Mouse (Mus musculus): ENCODE data around the gene Lamc3.

Gene Lamc3

GRCm38 (mm10) chr2:31974809-31975371 lies 87.8 kb downstream of the Lamc3 start:
- no peak for DNase-seq (ENCODE audit: low spot score)

DNA sequence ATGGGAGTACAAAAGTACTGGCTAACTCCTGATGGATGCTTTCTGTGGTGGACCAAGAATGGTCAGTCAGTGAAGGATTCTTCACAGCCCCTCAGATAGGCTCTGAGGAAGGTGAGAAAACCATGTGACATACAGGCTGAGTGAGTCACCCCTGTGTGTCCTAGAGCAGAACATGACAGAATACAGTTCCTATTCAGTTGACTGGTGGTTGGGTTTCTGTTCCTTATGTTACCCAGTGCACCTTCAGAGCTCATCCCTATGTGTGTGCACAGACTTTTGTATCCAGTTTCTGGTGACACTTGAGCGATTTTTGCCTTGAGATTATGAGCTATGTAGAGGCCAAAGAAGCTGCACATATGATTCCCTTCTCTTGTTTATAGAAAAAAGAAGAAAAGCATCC lies 100.7 kb downstream of the Lamc3 start:
- no peak for DNase-seq (ENCODE audit: low spot score)

DNA sequence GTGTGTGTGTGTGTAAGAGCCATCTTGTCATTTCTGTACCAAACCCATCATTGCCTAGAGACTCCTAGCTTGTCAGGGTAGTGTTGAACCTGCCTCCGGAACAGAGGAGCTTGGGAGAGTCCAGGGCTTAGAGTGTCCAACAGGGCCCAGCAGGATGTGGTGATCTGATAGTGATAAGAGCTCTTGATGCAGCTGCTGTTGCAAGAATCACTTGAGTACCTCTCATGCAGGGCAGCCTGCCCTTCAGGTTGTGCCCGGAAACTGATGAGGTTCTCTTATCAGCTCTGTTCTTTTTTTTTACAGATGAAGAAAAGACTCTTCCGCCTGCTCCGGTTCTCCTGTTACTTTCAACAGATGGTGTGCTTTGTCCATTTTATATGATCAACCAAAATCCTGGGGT lies 103.9 kb downstream of the Lamc3 start:
- no peak for DNase-seq (ENCODE audit: low spot score)

DNA sequence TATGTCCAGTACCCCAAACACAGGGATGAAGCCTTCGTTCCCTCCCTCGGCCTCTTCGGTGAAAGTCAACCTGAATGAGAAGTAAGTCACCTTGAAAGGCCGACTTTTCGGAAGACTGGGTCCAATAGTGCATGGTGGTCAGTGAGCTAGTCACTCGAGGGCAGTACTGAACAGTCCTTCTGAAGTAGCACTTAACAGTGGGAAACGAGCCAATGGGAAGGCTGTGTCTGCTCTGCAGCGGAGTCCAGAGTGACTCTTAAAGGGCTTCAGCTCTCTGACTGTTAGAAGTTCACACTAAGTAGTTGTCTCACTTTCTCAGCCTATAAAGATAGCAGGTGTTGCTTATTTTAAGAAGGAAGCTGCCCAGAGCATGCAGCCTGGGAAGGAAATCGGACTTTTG lies 107.8 kb downstream of the Lamc3 start:
- no peak for DNase-seq (ENCODE audit: low spot score)

- DNase-seq (ENCODE audit: low spot score): no peak
Measured at GRCm38 (mm10) chr2:31996060-31996459, 109.0 kb downstream of the Lamc3 start.
